Mouse (Mus musculus): ENCODE measurements around the gene Tecta. TPM values are rescaled to one million over a fixed set of nuclear protein-coding genes. Genes with fewer than 3 reads are reported as not detected.

Tecta gene
- polyA plus RNA-seq, 1 experiment = 0.06 TPM

- no peak for TF ChIP-seq TCF3 (IDR thresholded peaks at IDR 0.05; ENCODE audit: insufficient read length, low read depth)
- no peak for TF ChIP-seq MYOD1 (IDR thresholded peaks at IDR 0.05; ENCODE audit: control insufficient read depth in 1 of 3, insufficient read length in 2 of 3, low read depth in 2 of 3)
- no peak for TF ChIP-seq POLR2A (IDR thresholded peaks at IDR 0.05; ENCODE audit: insufficient read length, low read depth)
- no peak for TF ChIP-seq MYOG (IDR thresholded peaks at IDR 0.05; ENCODE audit: control insufficient read depth in 1 of 3, insufficient read depth in 1 of 3, insufficient read length in 2 of 3, low read depth in 2 of 3)
- TF ChIP-seq MAX (IDR thresholded peaks at IDR 0.05; ENCODE audit: low read depth) = no peak
- no peak for TF ChIP-seq CEBPB (IDR thresholded peaks at IDR 0.05; ENCODE audit: insufficient read depth, poor library complexity, severe bottlenecking)
- TF ChIP-seq E2F4 (IDR thresholded peaks at IDR 0.05; ENCODE audit: insufficient read depth) = no peak
- TF ChIP-seq SRF (IDR thresholded peaks at IDR 0.05; ENCODE audit: control insufficient read depth, insufficient read length, low read depth) = no peak
- no peak for TF ChIP-seq TCF12 (IDR thresholded peaks at IDR 0.05; ENCODE audit: insufficient read depth, poor library complexity, severe bottlenecking)
- TF ChIP-seq POLR2AphosphoS2 (IDR thresholded peaks at IDR 0.05; ENCODE audit: insufficient read length, low read depth) = no peak
- TF ChIP-seq USF1 (IDR thresholded peaks at IDR 0.05; ENCODE audit: low read depth) = no peak
- TF ChIP-seq REST (IDR thresholded peaks at IDR 0.05; ENCODE audit: insufficient read depth, insufficient read length) = no peak
- Histone ChIP-seq H3K36me3 (ENCODE audit: control insufficient read depth, insufficient read depth) (no peaks in the 10 kb centered on the region), H3K4me3 (no peak overlapping the region), H3ac (ENCODE audit: control insufficient read depth, insufficient read length) (no peak overlapping the region), H3K79me2 (ENCODE audit: control insufficient read depth, insufficient read depth) (no peaks in the 10 kb centered on the region), H3K27me3 (ENCODE audit: control insufficient read depth, insufficient read depth, insufficient read length) (peaks cover 15% of the 10 kb centered on the region), H3K4me2 (ENCODE audit: low read depth) (no peak overlapping the region)
Observed at GRCm38 (mm10) chr9:42337026-42337425, 62.7 kb downstream of the Tecta start.

DNA sequence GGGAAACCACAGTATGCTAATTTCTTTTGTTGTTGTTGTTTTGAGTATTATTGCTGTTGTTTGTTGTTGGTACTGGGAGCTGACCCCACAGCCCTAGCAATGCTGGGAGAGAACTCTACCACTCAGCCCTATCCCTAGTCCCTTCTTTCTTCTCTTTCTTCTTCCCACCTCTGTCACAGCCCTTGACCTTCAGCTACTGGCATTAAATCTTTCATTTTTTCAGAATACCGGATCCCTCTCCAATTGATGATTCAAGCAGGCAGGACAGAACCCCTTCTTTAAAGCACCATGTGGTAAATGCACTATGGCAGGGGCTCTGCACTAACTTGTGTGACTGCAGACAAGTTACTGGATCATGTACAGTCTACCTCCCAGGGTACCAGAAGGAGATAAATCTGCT lies 63.2 kb downstream of the Tecta start:
- no peaks in the 10 kb centered on the region for H3K36me3 ChIP-seq (ENCODE audit: control insufficient read depth, insufficient read depth)
- H3K27me3 ChIP-seq (ENCODE audit: control insufficient read depth, insufficient read depth, insufficient read length) = peaks cover 19% of the 10 kb centered on the region
- no peak overlapping the region for H3K4me3 ChIP-seq
- H3ac ChIP-seq (ENCODE audit: control insufficient read depth, insufficient read length) = no peak overlapping the region
- no peaks in the 10 kb centered on the region for H3K79me2 ChIP-seq (ENCODE audit: control insufficient read depth, insufficient read depth)
- TF ChIP-seq MAX (IDR thresholded peaks at IDR 0.05; ENCODE audit: low read depth) (no peak), POLR2AphosphoS2 (IDR thresholded peaks at IDR 0.05; ENCODE audit: insufficient read length, low read depth) (no peak), SRF (IDR thresholded peaks at IDR 0.05; ENCODE audit: control insufficient read depth, insufficient read length, low read depth) (no peak), REST (IDR thresholded peaks at IDR 0.05; ENCODE audit: insufficient read depth, insufficient read length) (no peak), E2F4 (IDR thresholded peaks at IDR 0.05; ENCODE audit: insufficient read depth) (no peak), TCF3 (IDR thresholded peaks at IDR 0.05; ENCODE audit: insufficient read length, low read depth) (no peak), CEBPB (IDR thresholded peaks at IDR 0.05; ENCODE audit: insufficient read depth, poor library complexity, severe bottlenecking) (no peak), MYOD1 (IDR thresholded peaks at IDR 0.05; ENCODE audit: control insufficient read depth in 1 of 3, insufficient read length in 2 of 3, low read depth in 2 of 3) (no peak), TCF12 (IDR thresholded peaks at IDR 0.05; ENCODE audit: insufficient read depth, poor library complexity, severe bottlenecking) (no peak), POLR2A (IDR thresholded peaks at IDR 0.05; ENCODE audit: insufficient read length, low read depth) (no peak), MYOG (IDR thresholded peaks at IDR 0.05; ENCODE audit: control insufficient read depth in 1 of 3, insufficient read depth in 1 of 3, insufficient read length in 2 of 3, low read depth in 2 of 3) (no peak), USF1 (IDR thresholded peaks at IDR 0.05; ENCODE audit: low read depth) (no peak)
- no peak overlapping the region for H3K4me2 ChIP-seq (ENCODE audit: low read depth)

GRCm38 (mm10) chr9:42334885-42335284 lies 64.8 kb downstream of the Tecta start:
- no peak overlapping the region for H3K4me3 ChIP-seq
- TF ChIP-seq USF1 (IDR thresholded peaks at IDR 0.05; ENCODE audit: low read depth) (no peak), MYOD1 (IDR thresholded peaks at IDR 0.05; ENCODE audit: control insufficient read depth in 1 of 3, insufficient read length in 2 of 3, low read depth in 2 of 3) (no peak), TCF12 (IDR thresholded peaks at IDR 0.05; ENCODE audit: insufficient read depth, poor library complexity, severe bottlenecking) (no peak), CEBPB (IDR thresholded peaks at IDR 0.05; ENCODE audit: insufficient read depth, poor library complexity, severe bottlenecking) (no peak), SRF (IDR thresholded peaks at IDR 0.05; ENCODE audit: control insufficient read depth, insufficient read length, low read depth) (no peak), POLR2AphosphoS2 (IDR thresholded peaks at IDR 0.05; ENCODE audit: insufficient read length, low read depth) (no peak), REST (IDR thresholded peaks at IDR 0.05; ENCODE audit: insufficient read depth, insufficient read length) (no peak), MYOG (IDR thresholded peaks at IDR 0.05; ENCODE audit: control insufficient read depth in 1 of 3, insufficient read depth in 1 of 3, insufficient read length in 2 of 3, low read depth in 2 of 3) (no peak), MAX (IDR thresholded peaks at IDR 0.05; ENCODE audit: low read depth) (no peak), E2F4 (IDR thresholded peaks at IDR 0.05; ENCODE audit: insufficient read depth) (no peak), TCF3 (IDR thresholded peaks at IDR 0.05; ENCODE audit: insufficient read length, low read depth) (no peak), POLR2A (IDR thresholded peaks at IDR 0.05; ENCODE audit: insufficient read length, low read depth) (no peak)
- no peaks in the 10 kb centered on the region for H3K36me3 ChIP-seq (ENCODE audit: control insufficient read depth, insufficient read depth)
- peaks cover 33% of the 10 kb centered on the region for H3K27me3 ChIP-seq (ENCODE audit: control insufficient read depth, insufficient read depth, insufficient read length)
- no peaks in the 10 kb centered on the region for H3K79me2 ChIP-seq (ENCODE audit: control insufficient read depth, insufficient read depth)
- no peak overlapping the region for H3K4me2 ChIP-seq (ENCODE audit: low read depth)
- no peak overlapping the region for H3ac ChIP-seq (ENCODE audit: control insufficient read depth, insufficient read length)

- Histone ChIP-seq H3K4me2 (ENCODE audit: low read depth) (no peak overlapping the region), H3K4me3 (no peak overlapping the region), H3K36me3 (ENCODE audit: control insufficient read depth, insufficient read depth) (no peaks in the 10 kb centered on the region), H3ac (ENCODE audit: control insufficient read depth, insufficient read length) (no peak overlapping the region), H3K27me3 (ENCODE audit: control insufficient read depth, insufficient read depth, insufficient read length) (peaks cover 49% of the 10 kb centered on the region), H3K79me2 (ENCODE audit: control insufficient read depth, insufficient read depth) (no peaks in the 10 kb centered on the region)
- no peak for TF ChIP-seq CEBPB (IDR thresholded peaks at IDR 0.05; ENCODE audit: insufficient read depth, poor library complexity, severe bottlenecking)
- no peak for TF ChIP-seq REST (IDR thresholded peaks at IDR 0.05; ENCODE audit: insufficient read depth, insufficient read length)
- no peak for TF ChIP-seq POLR2AphosphoS2 (IDR thresholded peaks at IDR 0.05; ENCODE audit: insufficient read length, low read depth)
- no peak for TF ChIP-seq USF1 (IDR thresholded peaks at IDR 0.05; ENCODE audit: low read depth)
- TF ChIP-seq POLR2A (IDR thresholded peaks at IDR 0.05; ENCODE audit: insufficient read length, low read depth) = no peak
- no peak for TF ChIP-seq TCF3 (IDR thresholded peaks at IDR 0.05; ENCODE audit: insufficient read length, low read depth)
- no peak for TF ChIP-seq TCF12 (IDR thresholded peaks at IDR 0.05; ENCODE audit: insufficient read depth, poor library complexity, severe bottlenecking)
- TF ChIP-seq MYOG (IDR thresholded peaks at IDR 0.05; ENCODE audit: control insufficient read depth in 1 of 3, insufficient read depth in 1 of 3, insufficient read length in 2 of 3, low read depth in 2 of 3) = no peak
- no peak for TF ChIP-seq MAX (IDR thresholded peaks at IDR 0.05; ENCODE audit: low read depth)
- no peak for TF ChIP-seq MYOD1 (IDR thresholded peaks at IDR 0.05; ENCODE audit: control insufficient read depth in 1 of 3, insufficient read length in 2 of 3, low read depth in 2 of 3)
- TF ChIP-seq E2F4 (IDR thresholded peaks at IDR 0.05; ENCODE audit: insufficient read depth) = no peak
- TF ChIP-seq SRF (IDR thresholded peaks at IDR 0.05; ENCODE audit: control insufficient read depth, insufficient read length, low read depth) = no peak
Observed at GRCm38 (mm10) chr9:42332692-42333091, 67.0 kb downstream of the Tecta start.

Data from myocyte (in vitro differentiated cells).